Mouse (Mus musculus): Measurements from ENCODE around the gene Setd7.

- TF ChIP-seq CTCF (IDR thresholded peaks at IDR 0.05; ENCODE audit: borderline replicate concordance, insufficient read depth, low read length), result no peak
- TF ChIP-seq POLR2A (IDR thresholded peaks at IDR 0.05; ENCODE audit: low read depth, low read length), result no peak
These were observed 5.8 kb downstream of the Setd7 start for GRCm38 (mm10) chr3:51554836-51555235.
